In the genomic region with DNA sequence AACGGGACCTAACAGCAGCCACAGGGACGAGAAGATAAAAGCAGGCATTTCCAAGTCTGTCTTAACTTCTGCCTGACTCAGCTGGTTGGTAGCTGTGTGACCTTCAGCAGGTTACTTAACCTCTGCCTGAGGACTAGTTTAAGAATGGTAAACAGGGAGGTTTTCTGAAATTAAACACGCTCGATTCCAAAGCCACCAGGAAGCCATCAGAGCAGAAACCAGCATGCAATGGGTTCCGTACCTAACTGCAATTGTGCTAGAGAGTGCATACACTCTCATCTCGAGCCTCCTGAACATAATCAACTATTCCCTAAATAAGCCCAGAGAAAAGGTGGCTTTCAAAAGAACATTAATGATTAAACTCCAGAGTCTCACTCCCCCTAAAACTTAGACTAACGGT, we compare ENCODE assay signal across 9 mouse cellular contexts. TPM values are rescaled to one million over a fixed set of nuclear protein-coding genes. Genes with fewer than 3 reads are reported as not detected.
DNase-seq lines count a peak whose midpoint lies in the region; ATAC-seq and TF ChIP-seq lines count a peak whose summit lies in the region.
"Had no signal": no experiment of that assay in that cellular context is flagged by ENCODE, and none has a peak within 500 bp of the region (broad histone marks: within the 10 kb centered on the region; RNA-seq: fewer than 3 reads in every experiment).

No protein-coding gene starts in this region.

- TF ChIP-seq POLR2A in spleen, adult 2 months (IDR thresholded peaks at IDR 0.05; ENCODE audit: low read depth, low read length): no peak

- DNase-seq in gastrocnemius, adult 2 months: no peak
- no peak for DNase-seq in gastrocnemius, postnatal 10 days
- no peak for DNase-seq in spleen, adult 2 months (ENCODE audit: low read depth in 1 of 2, low spot score in 2 of 2)
- DNase-seq in spleen, postnatal 36 days (ENCODE audit: low spot score in 2 of 2): no peak
- no peak for DNase-seq in liver, embryonic 13.5 days
- DNase-seq in retina, postnatal 1 day: no peak
- no peak for DNase-seq in adrenal gland, postnatal 10 days
- DNase-seq in layer of hippocampus, postnatal 25 days (ENCODE audit: extremely low spot score in 1 of 2, low spot score in 1 of 2): no peak
- DNase-seq: cerebellum, adult 11 months had no signal

- 3% methylated on average over 7 of the region's 7 CpGs for WGBS in spleen, adult 2 months
- WGBS in liver, embryonic 13.5 days (ENCODE audit: insufficient replicate concordance): 23% methylated on average over 7 of the region's 7 CpGs

- peaks cover 27% of the 10 kb centered on the region; the same call in 1 of the 2 replicates for H3K4me1 ChIP-seq in spleen, adult 2 months (ENCODE audit: control insufficient read depth, insufficient read depth, insufficient read length)
- peaks cover 19% of the 10 kb centered on the region for H3K4me1 ChIP-seq in liver, embryonic 13.5 days (replicated peaks)

- no peak for ATAC-seq in liver, embryonic 13.5 days (ENCODE audit: low read depth)

- H3K27ac ChIP-seq in gastrocnemius, adult 2 months: peak overlapping the region; percentile 97
- H3K27ac ChIP-seq in spleen, adult 2 months (ENCODE audit: insufficient read depth, low read length): peak overlapping the region; percentile 93
- H3K27ac ChIP-seq in liver, embryonic 13.5 days: no peak overlapping the region

- peak overlapping the region; percentile 68; the same call in 1 of the 2 replicates for H3K9ac ChIP-seq in liver, embryonic 13.5 days

- H3K4me2 ChIP-seq in liver, embryonic 13.5 days: peak overlapping the region; percentile 45

- intact Hi-C loops in gastrocnemius, adult 2 months (cut with DNase I): loop anchor here (2.0 kb wide), 2 partner anchors 13 to 15 kb away; no protein-coding TSS in a partner anchor

- H3K4me3 ChIP-seq in gastrocnemius, adult 2 months: peak overlapping the region; percentile 86
- H3K4me3 ChIP-seq in spleen, adult 2 months (ENCODE audit: extremely low read depth, insufficient read depth, insufficient read length): peak overlapping the region; percentile 73
- H3K4me3 ChIP-seq in liver, embryonic 13.5 days (replicated peaks): peak overlapping the region; percentile 58

- no peaks in the 10 kb centered on the region for H3K9me3 ChIP-seq in liver, embryonic 13.5 days (replicated peaks)

- H3K36me3 ChIP-seq in spleen, adult 2 months (ENCODE audit: control insufficient read depth, insufficient read depth, low read length): no peaks in the 10 kb centered on the region
- no peaks in the 10 kb centered on the region for H3K36me3 ChIP-seq in liver, embryonic 13.5 days

- no peak for TF ChIP-seq CTCF in gastrocnemius, adult 2 months (IDR thresholded peaks at IDR 0.05)
- no peak for TF ChIP-seq CTCF in spleen, adult 2 months (IDR thresholded peaks at IDR 0.05; ENCODE audit: extremely low read depth, insufficient read depth, insufficient read length, insufficient replicate concordance)

- no peaks in the 10 kb centered on the region for H3K27me3 ChIP-seq in spleen, adult 2 months (ENCODE audit: control insufficient read depth, insufficient read depth, low read length)
- H3K27me3 ChIP-seq in liver, embryonic 13.5 days: peaks cover 58% of the 10 kb centered on the region

RNA-seq across cellular contexts. Expression of a gene that starts 2.0 kb away (rescaled TPM):
- total RNA-seq in gastrocnemius, adult 2 months (2021): 10 to 100 TPM; 39.8 to 95.4 TPM
- 10 to 100 TPM; 52.5 TPM for total RNA-seq in gastrocnemius, postnatal 10 days (2021)
- 21.0 and 25.0 TPM in 2 replicates for polyA plus RNA-seq in spleen, adult 2 months (2012; rRNA removed)
- 33.6 and 37.0 TPM in 2 replicates for polyA plus RNA-seq in liver, embryonic 13.5 days (2015; fragmentation: Nextera tagmentation; extraction: Ambion mirVana)
- total RNA-seq in adrenal gland, postnatal 10 days (2021): 100 to 1,000 TPM; 101 to 246 TPM
- total RNA-seq in layer of hippocampus, postnatal 25 days (2021): 100 to 1,000 TPM; 101 to 146 TPM

RNA-seq across cellular contexts. Expression of a gene that starts 15.0 kb away (rescaled TPM):
- total RNA-seq in gastrocnemius, adult 2 months (2021): 10 to 100 TPM; 21.7 to 24.7 TPM
- total RNA-seq in gastrocnemius, postnatal 10 days (2021): 10 to 100 TPM; 16.8 to 18.4 TPM
- polyA plus RNA-seq in spleen, adult 2 months (2012; rRNA removed): 111 and 172 TPM in 2 replicates
- polyA plus RNA-seq in liver, embryonic 13.5 days (2015; fragmentation: Nextera tagmentation; extraction: Ambion mirVana): 28.5 and 33.2 TPM in 2 replicates
- 10 to 100 TPM; 31.7 to 34.5 TPM for total RNA-seq in adrenal gland, postnatal 10 days (2021)
- 10 to 100 TPM; 41.0 to 45.2 TPM for total RNA-seq in layer of hippocampus, postnatal 25 days (2021)

RNA-seq across cellular contexts. Expression of a gene that starts 19.0 kb away (rescaled TPM):
- total RNA-seq in gastrocnemius, adult 2 months (2021): 1 to 10 TPM; 7.6 to 9.4 TPM
- 1 to 10 TPM in 1 of 2 experiments, not detected in 1; 3.3 TPM for total RNA-seq in gastrocnemius, postnatal 10 days (2021)
- 16.4 and 17.2 TPM in 2 replicates for polyA plus RNA-seq in spleen, adult 2 months (2012; rRNA removed)
- 5.3 and 5.7 TPM in 2 replicates for polyA plus RNA-seq in liver, embryonic 13.5 days (2015; fragmentation: Nextera tagmentation; extraction: Ambion mirVana)
- total RNA-seq in adrenal gland, postnatal 10 days (2021): 1 to 10 TPM; 2.5 to 4.8 TPM
- total RNA-seq in layer of hippocampus, postnatal 25 days (2021): 10 to 100 TPM in 1 of 2 experiments, 1 to 10 TPM in 1; 3.9 to 11.3 TPM

RNA-seq across cellular contexts. Expression of a gene that starts 31.8 kb away (rescaled TPM):
- total RNA-seq in gastrocnemius, adult 2 months (2021): not detected
- total RNA-seq in gastrocnemius, postnatal 10 days (2021): not detected
- polyA plus RNA-seq in spleen, adult 2 months (2012; rRNA removed): not detected in 2 replicates
- not detected in 2 replicates for polyA plus RNA-seq in liver, embryonic 13.5 days (2015; fragmentation: Nextera tagmentation; extraction: Ambion mirVana)
- total RNA-seq in adrenal gland, postnatal 10 days (2021): not detected
- total RNA-seq in layer of hippocampus, postnatal 25 days (2021): not detected

RNA-seq across cellular contexts. Expression of a gene that starts 36.8 kb away (rescaled TPM):
- 1 to 10 TPM in 1 of 2 experiments, under 1 TPM in 1; 0.56 to 1.7 TPM for total RNA-seq in gastrocnemius, adult 2 months (2021)
- total RNA-seq in gastrocnemius, postnatal 10 days (2021): 1 to 10 TPM; 5.8 to 7.8 TPM
- 0.82 and 1.2 TPM in 2 replicates for polyA plus RNA-seq in spleen, adult 2 months (2012; rRNA removed)
- polyA plus RNA-seq in liver, embryonic 13.5 days (2015; fragmentation: Nextera tagmentation; extraction: Ambion mirVana): 0.13 and 0.35 TPM in 2 replicates
- total RNA-seq in adrenal gland, postnatal 10 days (2021): 1 to 10 TPM; 2.3 to 2.7 TPM
- total RNA-seq in layer of hippocampus, postnatal 25 days (2021): 10 to 100 TPM; 13.0 to 17.5 TPM
